Mouse (Mus musculus): ENCODE results near the gene Klrb1c. TPM values are rescaled to one million over a fixed set of nuclear protein-coding genes. Genes with fewer than 3 reads are reported as not detected.

Gene Klrb1c
- total RNA-seq (2014; fragmentation: Nextera tagmentation) (not detected in 2 replicates), total RNA-seq (2017) (0.17 and 0.22 TPM in 2 replicates), polyA plus RNA-seq (2012) (not detected in 2 replicates)

DNA sequence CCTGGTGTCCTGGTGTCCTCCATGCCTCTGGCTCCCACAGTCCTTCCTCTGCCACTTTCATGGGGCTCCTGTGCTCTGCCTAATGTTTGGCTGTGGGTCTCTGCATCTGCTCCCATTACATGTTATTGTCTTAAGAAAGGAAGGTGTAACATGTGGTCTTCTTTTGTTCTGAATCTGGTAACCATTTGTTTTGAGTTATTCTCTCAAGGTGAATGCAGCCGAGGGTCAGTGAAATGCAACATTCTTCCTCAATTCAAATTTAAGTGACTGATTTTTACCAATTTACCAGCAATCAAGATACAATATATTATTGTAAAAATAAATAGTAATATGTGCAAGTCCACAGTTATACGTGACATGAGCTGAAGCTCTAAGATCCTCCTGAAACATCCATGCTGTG, at the start of gene Klrb1c:
Gene Klrb1c (minus strand): TSS at position 101 of the 400 bp plus-strand sequence.
- TF ChIP-seq GATA1 (IDR thresholded peaks at IDR 0.05; ENCODE audit: borderline replicate concordance, low read length) (no peak), TAL1 (conservative IDR thresholded peaks at IDR 0.05; ENCODE audit: low read depth, low read length) (no peak), POLR2AphosphoS5 (IDR thresholded peaks at IDR 0.05; ENCODE audit: insufficient replicate concordance, low read depth, low read length) (no peak)
- no peak for ATAC-seq (ENCODE audit: extremely low read depth, insufficient number of reproducible peaks, low FRiP score, poor library complexity, severe bottlenecking)
- no peaks in the 10 kb centered on the region for H3K36me3 ChIP-seq (replicated peaks)
- peaks cover 19% of the 10 kb centered on the region for H3K9me3 ChIP-seq (replicated peaks)
- DNase-seq (ENCODE audit: low spot score): no peak
- H3K27me3 ChIP-seq (ENCODE audit: insufficient read depth, low read length): no peaks in the 10 kb centered on the region
- no peak within 1 kb of the TSS for H3K4me3 ChIP-seq (ENCODE audit: low read depth, low read length)
- H3K4me1 ChIP-seq (ENCODE audit: insufficient read depth, low read depth, low read length): no peaks in the 10 kb centered on the region

GRCm38 (mm10) chr6:128837454-128838341, 48.7 kb upstream of the Klrb1c start:
- Histone ChIP-seq H3K4me3 (ENCODE audit: low read depth, low read length) (peak overlapping the region; percentile 46; the same call in 1 of the 2 replicates), H3K9me3 (replicated peaks) (peaks cover 46% of the 10 kb centered on the region), H3K27me3 (ENCODE audit: insufficient read depth, low read length) (peaks cover 2% of the 10 kb centered on the region; the same call in 1 of the 2 replicates), H3K4me1 (ENCODE audit: insufficient read depth, low read depth, low read length) (peaks cover 7% of the 10 kb centered on the region), H3K36me3 (replicated peaks) (no peaks in the 10 kb centered on the region)
- TF ChIP-seq TAL1 (conservative IDR thresholded peaks at IDR 0.05; ENCODE audit: low read depth, low read length) (no peak), GATA1 (IDR thresholded peaks at IDR 0.05; ENCODE audit: borderline replicate concordance, low read length) (no peak)
- no peak for ATAC-seq (ENCODE audit: extremely low read depth, insufficient number of reproducible peaks, low FRiP score, poor library complexity, severe bottlenecking)
- no peak for DNase-seq (ENCODE audit: low spot score)

DNA sequence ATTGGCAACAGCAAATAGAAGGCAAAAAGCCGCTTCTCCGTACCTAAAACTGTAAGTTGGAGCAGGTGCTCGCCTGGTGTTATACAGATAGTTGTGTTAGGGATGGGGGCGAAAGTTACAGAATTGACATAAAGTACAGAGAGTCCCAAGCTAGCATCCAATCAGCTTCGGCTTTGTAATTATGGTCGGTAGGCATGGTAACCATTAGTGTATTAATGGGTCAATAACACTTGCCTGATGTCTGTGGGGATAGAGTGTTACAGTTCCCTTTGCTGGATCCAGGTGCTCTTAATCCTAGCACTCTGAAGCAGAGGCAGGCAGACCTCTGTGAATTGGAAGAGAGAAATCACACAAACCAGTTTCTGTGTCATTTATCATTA, 47.9 kb upstream of the Klrb1c start:
- Histone ChIP-seq H3K4me3 (ENCODE audit: low read depth, low read length) (no peak overlapping the region), H3K9me3 (replicated peaks) (peaks cover 40% of the 10 kb centered on the region), H3K36me3 (replicated peaks) (no peaks in the 10 kb centered on the region), H3K4me1 (ENCODE audit: insufficient read depth, low read depth, low read length) (peaks cover 6% of the 10 kb centered on the region), H3K27me3 (ENCODE audit: insufficient read depth, low read length) (no peaks in the 10 kb centered on the region)
- DNase-seq (ENCODE audit: low spot score) (no peak), ATAC-seq (ENCODE audit: extremely low read depth, insufficient number of reproducible peaks, low FRiP score, poor library complexity, severe bottlenecking) (no peak)
- TF ChIP-seq POLR2AphosphoS5 (IDR thresholded peaks at IDR 0.05; ENCODE audit: insufficient replicate concordance, low read depth, low read length) (no peak), TAL1 (conservative IDR thresholded peaks at IDR 0.05; ENCODE audit: low read depth, low read length) (no peak), CTCF (IDR thresholded peaks at IDR 0.05; ENCODE audit: low read depth, low read length) (no peak), GATA1 (IDR thresholded peaks at IDR 0.05; ENCODE audit: borderline replicate concordance, low read length) (no peak), GATA2 (IDR thresholded peaks at IDR 0.05; ENCODE audit: borderline replicate concordance, low read depth, low read length) (no peak)

GRCm38 (mm10) chr6:128836191-128836954, 47.4 kb upstream of the Klrb1c start:
- TF ChIP-seq POLR2AphosphoS5 (IDR thresholded peaks at IDR 0.05; ENCODE audit: insufficient replicate concordance, low read depth, low read length) (no peak), CTCF (IDR thresholded peaks at IDR 0.05; ENCODE audit: low read depth, low read length) (no peak), TAL1 (conservative IDR thresholded peaks at IDR 0.05; ENCODE audit: low read depth, low read length) (no peak), GATA1 (IDR thresholded peaks at IDR 0.05; ENCODE audit: borderline replicate concordance, low read length) (no peak), GATA2 (IDR thresholded peaks at IDR 0.05; ENCODE audit: borderline replicate concordance, low read depth, low read length) (no peak)
- no peaks in the 10 kb centered on the region for H3K36me3 ChIP-seq (replicated peaks)
- ATAC-seq (ENCODE audit: extremely low read depth, insufficient number of reproducible peaks, low FRiP score, poor library complexity, severe bottlenecking) (no peak), DNase-seq (ENCODE audit: low spot score) (no peak)
- H3K4me3 ChIP-seq (ENCODE audit: low read depth, low read length): no peak overlapping the region
- peaks cover 34% of the 10 kb centered on the region for H3K9me3 ChIP-seq (replicated peaks)
- H3K4me1 ChIP-seq (ENCODE audit: insufficient read depth, low read depth, low read length): peaks cover 6% of the 10 kb centered on the region
- no peaks in the 10 kb centered on the region for H3K27me3 ChIP-seq (ENCODE audit: insufficient read depth, low read length)

DNA sequence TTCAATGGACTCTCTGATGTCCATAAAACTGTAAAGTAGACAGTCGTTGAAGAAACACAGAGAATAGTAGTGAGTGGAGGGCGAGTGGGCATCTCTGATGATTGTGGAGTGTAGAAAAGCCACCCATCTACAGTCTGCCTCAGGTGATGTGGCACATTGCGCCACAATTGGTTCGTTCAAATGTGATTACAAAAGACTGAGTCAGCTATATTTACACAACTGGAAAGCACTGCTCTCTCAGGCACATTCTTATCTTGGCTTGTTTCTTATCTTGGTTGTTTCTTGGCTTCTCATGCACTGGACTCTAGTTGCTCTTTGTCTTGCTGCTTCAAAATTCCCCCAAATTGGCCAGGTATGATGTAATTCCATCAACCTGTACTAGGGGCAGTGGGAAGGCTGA, 46.6 kb upstream of the Klrb1c start:
- Histone ChIP-seq H3K27me3 (ENCODE audit: insufficient read depth, low read length) (no peaks in the 10 kb centered on the region), H3K4me3 (ENCODE audit: low read depth, low read length) (no peak overlapping the region), H3K36me3 (replicated peaks) (no peaks in the 10 kb centered on the region), H3K4me1 (ENCODE audit: insufficient read depth, low read depth, low read length) (peaks cover 6% of the 10 kb centered on the region), H3K9me3 (replicated peaks) (peaks cover 34% of the 10 kb centered on the region)
- TF ChIP-seq GATA2 (IDR thresholded peaks at IDR 0.05; ENCODE audit: borderline replicate concordance, low read depth, low read length) (no peak), TAL1 (conservative IDR thresholded peaks at IDR 0.05; ENCODE audit: low read depth, low read length) (no peak), CTCF (IDR thresholded peaks at IDR 0.05; ENCODE audit: low read depth, low read length) (no peak), POLR2AphosphoS5 (IDR thresholded peaks at IDR 0.05; ENCODE audit: insufficient replicate concordance, low read depth, low read length) (no peak), GATA1 (IDR thresholded peaks at IDR 0.05; ENCODE audit: borderline replicate concordance, low read length) (no peak)
- ATAC-seq (ENCODE audit: extremely low read depth, insufficient number of reproducible peaks, low FRiP score, poor library complexity, severe bottlenecking) (no peak), DNase-seq (ENCODE audit: low spot score) (no peak)

DNA sequence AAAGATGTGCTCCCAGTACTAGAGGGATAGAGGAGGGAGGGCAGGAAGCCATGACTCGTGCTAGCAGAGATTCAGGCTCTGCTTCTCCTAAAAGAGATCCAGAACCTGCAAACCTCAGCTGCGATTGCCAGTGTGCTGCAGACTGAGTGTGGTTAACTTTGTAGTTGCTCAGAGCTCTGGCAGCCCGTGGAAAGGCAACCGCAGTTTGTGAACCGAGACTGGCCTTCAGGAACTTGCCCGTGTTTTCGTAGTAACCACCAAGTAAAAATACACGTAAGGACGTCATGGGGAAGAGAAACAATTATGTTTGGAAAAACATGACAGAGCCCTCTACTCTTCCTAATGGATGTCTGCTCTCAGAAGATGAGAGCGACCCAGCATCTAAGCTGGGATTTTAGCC, 44.0 kb upstream of the Klrb1c start:
- H3K27me3 ChIP-seq (ENCODE audit: insufficient read depth, low read length): no peaks in the 10 kb centered on the region
- peaks cover 21% of the 10 kb centered on the region for H3K9me3 ChIP-seq (replicated peaks)
- TF ChIP-seq GATA2 (IDR thresholded peaks at IDR 0.05; ENCODE audit: borderline replicate concordance, low read depth, low read length): no peak
- no peak for TF ChIP-seq TAL1 (conservative IDR thresholded peaks at IDR 0.05; ENCODE audit: low read depth, low read length)
- no peak for TF ChIP-seq CTCF (IDR thresholded peaks at IDR 0.05; ENCODE audit: low read depth, low read length)
- TF ChIP-seq GATA1 (IDR thresholded peaks at IDR 0.05; ENCODE audit: borderline replicate concordance, low read length): no peak
- no peak for TF ChIP-seq POLR2AphosphoS5 (IDR thresholded peaks at IDR 0.05; ENCODE audit: insufficient replicate concordance, low read depth, low read length)
- H3K4me1 ChIP-seq (ENCODE audit: insufficient read depth, low read depth, low read length): no peaks in the 10 kb centered on the region
- DNase-seq (ENCODE audit: low spot score) (no peak), ATAC-seq (ENCODE audit: extremely low read depth, insufficient number of reproducible peaks, low FRiP score, poor library complexity, severe bottlenecking) (no peak)
- no peak overlapping the region for H3K4me3 ChIP-seq (ENCODE audit: low read depth, low read length)
- H3K36me3 ChIP-seq (replicated peaks): no peaks in the 10 kb centered on the region
